Mouse (Mus musculus): Measurements from ENCODE around the gene Etnk2.

The Etnk2 gene

GRCm38 (mm10) chr1:133350210-133350609 lies 13.2 kb upstream of the Etnk2 start, which contains the start of gene Ren1:
Gene Ren1 (plus strand): TSS chr1:133350510.
- DNase-seq (ENCODE audit: extremely low spot score, low read depth, low spot score): no peak

GRCm38 (mm10) chr1:133351762-133352161 lies 11.6 kb upstream of the Etnk2 start:
- no peak for DNase-seq (ENCODE audit: extremely low spot score, low read depth, low spot score)

GRCm38 (mm10) chr1:133353371-133353809 lies 10.0 kb upstream of the Etnk2 start:
- DNase-seq (ENCODE audit: extremely low spot score, low read depth, low spot score): peak; percentile 44

- DNase-seq (ENCODE audit: extremely low spot score, low read depth, low spot score): no peak
Observed at GRCm38 (mm10) chr1:133355469-133355868, 7.9 kb upstream of the Etnk2 start.

- DNase-seq (ENCODE audit: extremely low spot score, low read depth, low spot score): no peak
Observed at GRCm38 (mm10) chr1:133355912-133356311, 7.5 kb upstream of the Etnk2 start.

GRCm38 (mm10) chr1:133356330-133356729 lies 7.0 kb upstream of the Etnk2 start:
- DNase-seq (ENCODE audit: extremely low spot score, low read depth, low spot score): no peak

- DNase-seq (ENCODE audit: extremely low spot score, low read depth, low spot score): no peak
Observed at GRCm38 (mm10) chr1:133361006-133361405, 2.4 kb upstream of the Etnk2 start.

- DNase-seq (ENCODE audit: extremely low spot score, low read depth, low spot score): no peak
Observed at GRCm38 (mm10) chr1:133362103-133362502, 1.3 kb upstream of the Etnk2 start.

- DNase-seq (ENCODE audit: extremely low spot score, low read depth, low spot score): no peak
Observed at GRCm38 (mm10) chr1:133364022-133364630, 754 bp downstream of the Etnk2 start.

GRCm38 (mm10) chr1:133364890-133365289 lies 1.5 kb downstream of the Etnk2 start:
- no peak for DNase-seq (ENCODE audit: extremely low spot score, low read depth, low spot score)

GRCm38 (mm10) chr1:133366951-133367605 lies 3.7 kb downstream of the Etnk2 start:
- no peak for DNase-seq (ENCODE audit: extremely low spot score, low read depth, low spot score)

GRCm38 (mm10) chr1:133367606-133368488 lies 4.5 kb downstream of the Etnk2 start:
- no peak for DNase-seq (ENCODE audit: extremely low spot score, low read depth, low spot score)

- DNase-seq (ENCODE audit: extremely low spot score, low read depth, low spot score): no peak
Observed at GRCm38 (mm10) chr1:133368644-133369043, 5.3 kb downstream of the Etnk2 start.

GRCm38 (mm10) chr1:133370352-133370751 lies 7.0 kb downstream of the Etnk2 start:
- no peak for DNase-seq (ENCODE audit: extremely low spot score, low read depth, low spot score)

GRCm38 (mm10) chr1:133371431-133371830 lies 8.1 kb downstream of the Etnk2 start:
- DNase-seq (ENCODE audit: extremely low spot score, low read depth, low spot score): no peak

- no peak for DNase-seq (ENCODE audit: extremely low spot score, low read depth, low spot score)
Observed at GRCm38 (mm10) chr1:133372113-133372512, 8.7 kb downstream of the Etnk2 start.

- DNase-seq (ENCODE audit: extremely low spot score, low read depth, low spot score): no peak
Observed at GRCm38 (mm10) chr1:133375696-133376346, 12.4 kb downstream of the Etnk2 start.

- no peak for DNase-seq (ENCODE audit: extremely low spot score, low read depth, low spot score)
Observed at GRCm38 (mm10) chr1:133377547-133377946, 14.2 kb downstream of the Etnk2 start.

- no peak for DNase-seq (ENCODE audit: extremely low spot score, low read depth, low spot score)
Observed at GRCm38 (mm10) chr1:133379254-133379985, 16.0 kb downstream of the Etnk2 start.

GRCm38 (mm10) chr1:133379986-133380320 lies 16.6 kb downstream of the Etnk2 start:
- DNase-seq (ENCODE audit: extremely low spot score, low read depth, low spot score): no peak

All from hindlimb bud, embryonic 11.5 days (tissue).